Comparison of ENCODE assay signal across 27 mouse cellular contexts in genomic region chr17:10177096-10177495, GRCm38 (mm10).
"Had no signal": no experiment of that assay in that cellular context is flagged by ENCODE, and none has a peak within 500 bp of the region (broad histone marks: within the 10 kb centered on the region; RNA-seq: fewer than 3 reads in every experiment).

No protein-coding gene starts in this region.

- H3K4me3 ChIP-seq: heart, adult 2 months; heart, embryonic 13.5 days; heart, embryonic 15.5 days; hindbrain, embryonic 10.5 days; hindbrain, embryonic 12.5 days; intestine, embryonic 15.5 days; layer of hippocampus, adult 2 months; left cerebral cortex, adult 2 months; limb, embryonic 13.5 days; limb, embryonic 15.5 days; liver, embryonic 12.5 days had no signal

- H3K36me3 ChIP-seq: heart, embryonic 13.5 days; heart, embryonic 15.5 days; hindbrain, embryonic 10.5 days; hindbrain, embryonic 12.5 days; intestine, embryonic 15.5 days; limb, embryonic 13.5 days; limb, embryonic 15.5 days; liver, embryonic 12.5 days had no signal

- H3K27ac ChIP-seq: heart, adult 2 months; heart, embryonic 13.5 days; heart, embryonic 15.5 days; hindbrain, embryonic 10.5 days; hindbrain, embryonic 12.5 days; hindbrain, embryonic 14.5 days; intestine, embryonic 15.5 days; layer of hippocampus, adult 2 months; left cerebral cortex, adult 2 months; limb, embryonic 13.5 days; limb, embryonic 15.5 days; liver, embryonic 12.5 days had no signal

- DNase-seq: gastrocnemius, postnatal 14 days; gastrocnemius, postnatal 36 days; heart, adult 11 months; heart, adult 2 months; heart, postnatal 14 days; heart, postnatal 4 days; kidney, adult 18-20 months; kidney, adult 8-10 months; kidney, postnatal 10 days; kidney, postnatal 25 days; kidney, postnatal 4 days; left cerebral cortex, postnatal 4 days had no signal

- ATAC-seq: hindbrain, embryonic 16.5 days; inflammation-experienced regulatory T-cells, adult 6 months; intestine, embryonic 15.5 days; intestine, postnatal 0 days; liver, embryonic 12.5 days had no signal

- H3K27me3 ChIP-seq: heart, embryonic 13.5 days; heart, embryonic 15.5 days; hindbrain, embryonic 12.5 days; intestine, embryonic 15.5 days; limb, embryonic 13.5 days; limb, embryonic 15.5 days; liver, embryonic 12.5 days had no signal

- H3K9me3 ChIP-seq: heart, embryonic 13.5 days; heart, embryonic 15.5 days; hindbrain, embryonic 10.5 days; hindbrain, embryonic 12.5 days; intestine, embryonic 15.5 days; limb, embryonic 13.5 days; limb, embryonic 15.5 days; liver, embryonic 12.5 days had no signal

- H3K4me1 ChIP-seq: heart, embryonic 15.5 days; hindbrain, embryonic 12.5 days; intestine, embryonic 15.5 days; limb, embryonic 13.5 days; limb, embryonic 15.5 days; liver, embryonic 12.5 days had no signal

- H3K4me2 ChIP-seq: heart, embryonic 11.5 days; heart, embryonic 13.5 days; heart, embryonic 15.5 days; hindbrain, embryonic 12.5 days; hindbrain, embryonic 14.5 days; intestine, embryonic 15.5 days; limb, embryonic 13.5 days; limb, embryonic 15.5 days; liver, embryonic 12.5 days had no signal

- H3K9ac ChIP-seq: heart, embryonic 13.5 days; heart, embryonic 15.5 days; hindbrain, embryonic 12.5 days; hindbrain, embryonic 14.5 days; intestine, embryonic 15.5 days; limb, embryonic 13.5 days; limb, embryonic 15.5 days; liver, embryonic 12.5 days had no signal
